Mouse (Mus musculus) ES-Bruce4 (cell line): ENCODE results near the gene Brd4. TPM values are rescaled to one million over a fixed set of nuclear protein-coding genes. Genes with fewer than 3 reads are reported as not detected.
"Not testable (repeated sequence)": the region's sequence is repeated elsewhere in the genome, so short reads cannot be mapped to it uniquely, and the experiment has no call there.

Source experiments
- H3K27ac ChIP-seq: 2 replicates; pipeline ENCODE4 v1.5.1; 2012; ENCODE audit warnings: low read length, inconsistent platforms; ENCODE audit not compliant: insufficient read depth
- H3K27me3 ChIP-seq: 2 replicates; pipeline ENCODE4 v1.6.1; 2012; ENCODE audit warnings: mild to moderate bottlenecking, low read length, inconsistent platforms; ENCODE audit not compliant: control insufficient read depth, poor library complexity, insufficient read depth, severe bottlenecking
- H3K36me3 ChIP-seq: 2 replicates; pipeline ENCODE4 v1.6.1; 2012; ENCODE audit warnings: inconsistent platforms, mild to moderate bottlenecking, low read length, moderate library complexity; ENCODE audit not compliant: control insufficient read depth, poor library complexity, insufficient read depth, severe bottlenecking
- H3K4me1 ChIP-seq: one replicate; pipeline ENCODE4 v1.8.1; 2011; ENCODE audit warnings: low read length; ENCODE audit not compliant: control insufficient read depth, insufficient read depth
- H3K4me3 ChIP-seq: 2 replicates; pipeline ENCODE4 v1.5.1; 2011; ENCODE audit warnings: low read depth, mild to moderate bottlenecking, low read length
- H3K9ac ChIP-seq: 2 replicates; pipeline ENCODE4 v1.6.1; 2012; ENCODE audit warnings: low read depth, mild to moderate bottlenecking, inconsistent platforms; ENCODE audit not compliant: poor library complexity, severe bottlenecking
- H3K9me3 ChIP-seq: replicated peaks from 2 replicates; pipeline ENCODE4 v1.6.1; 2012; ENCODE audit warnings: mild to moderate bottlenecking, low read length, inconsistent platforms; ENCODE audit not compliant: control insufficient read depth, poor library complexity, insufficient read depth, severe bottlenecking
- CTCF ChIP-seq: IDR thresholded peaks from one replicate; pipeline ENCODE4 v1.8.1; 2011; ENCODE audit warnings: low read depth, low read length
- EP300 ChIP-seq: IDR thresholded peaks from 2 replicates; pipeline ENCODE4 v1.6.1; 2011; ENCODE audit warnings: low read depth, low read length; ENCODE audit not compliant: insufficient read depth
- POLR2A ChIP-seq: IDR thresholded peaks from one replicate; pipeline ENCODE4 v1.8.1; 2011; ENCODE audit warnings: low read length; ENCODE audit not compliant: insufficient read depth
- polyA plus RNA-seq: library from polyadenylated mRNA; stranded (reverse); fragments of >200 nt; gene quantifications from 2 replicates; pipeline ENCODE4 v1.2.4, GENCODE M21; 2011; ENCODE audit warnings: low read depth; ENCODE audit not compliant: missing spikeins, insufficient read depth, insufficient read length

Brd4 gene
- polyA plus RNA-seq, 1 experiment, result 191 TPM

DNA sequence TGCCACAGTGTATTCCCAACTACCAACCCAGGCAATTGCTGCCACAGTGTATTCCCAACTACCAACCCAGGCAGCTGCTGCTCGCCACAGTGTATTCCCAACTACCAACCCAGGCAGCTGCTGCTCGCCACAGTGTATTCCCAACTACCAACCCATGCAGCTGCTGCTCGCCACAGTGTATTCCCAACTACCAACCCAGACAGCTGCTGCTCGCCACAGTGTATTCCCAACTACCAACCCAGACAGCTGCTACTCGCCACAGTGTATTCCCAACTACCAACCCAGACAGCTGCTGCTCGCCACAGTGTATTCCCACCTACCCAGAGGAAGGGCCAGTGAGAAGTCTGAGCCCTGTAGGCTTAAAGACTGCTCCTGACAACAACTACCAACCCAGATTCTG is 73.0 kb downstream of the Brd4 start:
- TF ChIP-seq EP300, result peak; percentile 69; the same call in 1 of the 2 replicates
- not testable (repeated sequence) for H3K27me3 ChIP-seq, H3K9me3 ChIP-seq, H3K4me3 ChIP-seq, H3K4me1 ChIP-seq, H3K9ac ChIP-seq
- Histone ChIP-seq H3K27ac (0 out of 2 replicates have a peak overlapping the region, but pooled peaks have one; percentile 42), H3K36me3 (peaks cover 79% of the 10 kb centered on the region)

DNA sequence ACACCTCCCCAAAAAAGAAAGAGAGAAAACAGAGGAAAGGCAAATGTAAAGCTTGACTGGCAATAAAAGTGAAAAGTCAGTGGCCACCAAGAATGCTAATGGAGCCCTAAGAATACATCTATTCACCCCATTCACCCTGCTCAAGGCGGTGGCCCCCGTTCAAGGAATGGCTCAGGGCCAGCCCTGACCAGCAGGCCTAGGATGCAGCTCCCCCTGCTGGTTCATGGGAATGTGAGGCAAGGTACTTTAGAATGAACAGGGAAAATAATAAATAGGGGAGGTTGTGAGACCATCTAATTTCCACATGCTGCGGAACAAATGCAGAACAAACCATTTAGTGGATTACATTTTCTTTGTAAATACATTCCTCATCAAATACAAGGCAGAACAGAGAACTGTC is 74.8 kb downstream of the Brd4 start:
- H3K4me1 ChIP-seq, result no peaks in the 10 kb centered on the region
- H3K9ac ChIP-seq, result no peak overlapping the region
- no peak overlapping the region for H3K4me3 ChIP-seq
- TF ChIP-seq POLR2A, result no peak
- peak; percentile 89 for TF ChIP-seq CTCF
- TF ChIP-seq EP300, result 0 out of 2 replicates have a peak, but pooled peaks have one; percentile 19
- peak overlapping the region; percentile 16; the same call in 1 of the 2 replicates for H3K27ac ChIP-seq
- peaks cover 84% of the 10 kb centered on the region for H3K36me3 ChIP-seq
- no peaks in the 10 kb centered on the region for H3K27me3 ChIP-seq
- no peaks in the 10 kb centered on the region for H3K9me3 ChIP-seq

DNA sequence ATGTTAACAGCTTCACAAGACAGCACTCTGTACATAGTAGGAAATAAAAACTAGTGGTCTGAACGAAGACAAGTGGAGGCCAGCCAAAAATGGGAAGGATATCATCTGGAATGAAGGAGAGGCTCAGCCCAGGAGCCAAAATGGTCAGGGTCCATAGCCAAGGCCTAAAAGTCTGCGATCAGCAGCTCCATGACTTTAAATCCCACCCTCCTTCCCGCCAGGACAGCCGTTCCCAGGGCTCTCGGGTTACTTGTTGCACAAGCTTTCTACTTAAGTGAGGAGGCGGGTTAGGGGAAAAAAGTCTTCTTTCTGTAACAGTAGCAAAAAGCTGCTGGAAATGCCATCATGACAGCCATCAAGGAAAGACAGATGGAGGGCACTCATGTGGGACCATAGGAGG is 75.4 kb downstream of the Brd4 start:
- TF ChIP-seq EP300 (no peak), POLR2A (no peak), CTCF (no peak)
- Histone ChIP-seq H3K9me3 (no peaks in the 10 kb centered on the region), H3K9ac (no peak overlapping the region), H3K4me1 (no peaks in the 10 kb centered on the region), H3K27ac (no peak overlapping the region), H3K4me3 (no peak overlapping the region), H3K27me3 (no peaks in the 10 kb centered on the region), H3K36me3 (peaks cover 85% of the 10 kb centered on the region)

GRCm38 (mm10) chr17:32207586-32208245 is 76.8 kb downstream of the Brd4 start:
- no peak overlapping the region for H3K9ac ChIP-seq
- peaks cover 76% of the 10 kb centered on the region for H3K36me3 ChIP-seq
- no peak overlapping the region for H3K4me3 ChIP-seq
- no peaks in the 10 kb centered on the region for H3K4me1 ChIP-seq
- H3K9me3 ChIP-seq, result no peaks in the 10 kb centered on the region
- TF ChIP-seq POLR2A (no peak), EP300 (no peak), CTCF (no peak)
- no peaks in the 10 kb centered on the region for H3K27me3 ChIP-seq
- no peak overlapping the region for H3K27ac ChIP-seq

DNA sequence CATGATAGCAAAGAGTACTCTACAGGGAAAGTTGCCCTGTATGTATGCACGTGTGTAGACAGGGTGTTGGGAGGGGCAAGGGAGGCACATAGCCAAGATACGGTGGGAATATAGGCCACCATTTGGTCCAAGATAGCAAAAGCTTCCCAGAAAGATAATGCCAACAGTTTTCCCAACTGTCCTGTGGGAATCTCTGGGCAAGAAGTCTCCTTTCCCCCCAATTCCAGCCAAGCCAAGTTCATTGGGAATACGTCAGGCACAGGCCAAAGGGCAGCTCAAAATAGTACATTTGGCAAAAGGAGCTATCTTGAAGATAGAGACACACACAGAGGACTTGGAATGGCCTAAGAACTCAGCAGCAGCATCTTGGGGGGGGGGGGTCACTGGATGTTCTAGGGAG is 79.2 kb downstream of the Brd4 start:
- Histone ChIP-seq H3K4me1 (no peaks in the 10 kb centered on the region), H3K4me3 (no peak overlapping the region), H3K36me3 (peaks cover 81% of the 10 kb centered on the region), H3K9me3 (no peaks in the 10 kb centered on the region), H3K27me3 (no peaks in the 10 kb centered on the region), H3K9ac (no peak overlapping the region), H3K27ac (no peak overlapping the region)
- no peak for TF ChIP-seq CTCF
- no peak for TF ChIP-seq POLR2A
- TF ChIP-seq EP300, result no peak

DNA sequence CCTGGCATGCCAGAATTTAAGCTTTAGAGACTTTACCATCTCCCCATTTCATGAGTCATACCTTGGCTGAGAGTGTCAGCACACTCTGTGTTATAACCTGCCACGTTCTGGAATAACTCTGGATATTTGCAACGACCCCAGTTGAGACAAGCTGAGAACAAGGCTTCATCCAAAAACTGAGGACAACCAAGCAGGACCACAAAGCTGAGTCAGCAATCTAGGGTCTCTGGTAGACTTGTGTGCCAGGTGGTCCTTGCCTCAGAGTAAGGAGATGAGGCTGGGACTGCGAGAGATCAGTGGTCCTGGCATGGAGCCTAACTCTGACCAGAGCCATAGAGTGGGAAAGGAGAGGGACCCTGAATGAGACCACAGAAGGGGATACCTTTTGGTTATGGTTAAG is 81.5 kb downstream of the Brd4 start:
- no peak overlapping the region for H3K27ac ChIP-seq
- H3K9ac ChIP-seq, result no peak overlapping the region
- H3K4me3 ChIP-seq, result no peak overlapping the region
- H3K4me1 ChIP-seq, result no peaks in the 10 kb centered on the region
- H3K36me3 ChIP-seq, result peaks cover 86% of the 10 kb centered on the region
- no peaks in the 10 kb centered on the region for H3K27me3 ChIP-seq
- no peaks in the 10 kb centered on the region for H3K9me3 ChIP-seq
- TF ChIP-seq POLR2A (no peak), CTCF (no peak), EP300 (no peak)
